Mouse (Mus musculus) cerebellum, adult 18-20 months (tissue): ENCODE results near the gene Med16.

ENCODE experiments used
- DNase-seq, 2 experiments: peaks; one replicate each; pipeline ENCODE4 v3.0.0; 2021

The Med16 gene

DNA sequence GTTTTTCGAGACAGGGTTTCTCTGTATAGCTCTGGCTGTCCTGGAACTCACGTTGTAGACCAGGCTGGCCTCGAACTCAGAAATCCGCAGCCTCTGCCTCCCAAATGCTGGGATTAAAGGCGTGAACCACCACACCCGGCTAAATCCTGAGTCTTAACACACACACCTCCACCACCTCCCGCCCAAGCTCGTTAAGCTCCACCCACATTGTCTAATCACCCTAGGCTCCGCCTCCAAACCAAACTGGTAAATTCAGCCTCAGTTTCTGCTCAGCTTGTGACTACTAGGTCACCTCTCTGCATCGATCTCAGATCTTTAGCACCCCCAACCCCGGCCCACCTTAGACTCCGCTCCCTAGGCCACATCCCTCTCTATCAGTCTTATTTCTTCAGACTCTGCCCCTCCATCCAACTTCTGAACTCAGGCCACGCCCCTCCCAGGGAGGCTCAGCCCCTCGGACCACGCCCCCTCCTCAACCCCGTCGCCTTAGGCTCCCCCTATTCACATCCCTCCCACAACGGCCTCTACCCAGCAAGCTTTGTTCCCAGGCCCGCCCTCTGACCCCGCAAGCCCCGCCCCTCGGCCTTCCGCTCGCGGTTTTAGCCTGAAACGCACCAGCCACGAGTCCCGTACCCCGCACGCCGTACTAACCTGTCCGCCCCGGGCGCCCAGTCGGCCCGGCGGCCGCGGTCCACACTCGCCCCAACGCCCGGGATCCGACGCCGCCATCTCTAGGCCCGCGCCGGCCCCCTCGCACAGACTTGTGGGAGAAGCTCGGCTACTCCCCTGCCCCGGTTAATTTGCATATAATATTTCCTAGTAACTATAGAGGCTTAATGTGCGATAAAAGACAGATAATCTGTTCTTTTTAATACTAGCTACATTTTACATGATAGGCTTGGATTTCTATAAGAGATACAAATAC is at the start of gene Med16:
TSS of gene Med16 (minus strand) at position 757 of the 925 bp plus-strand sequence.
- peak; percentile 96 for DNase-seq

DNA sequence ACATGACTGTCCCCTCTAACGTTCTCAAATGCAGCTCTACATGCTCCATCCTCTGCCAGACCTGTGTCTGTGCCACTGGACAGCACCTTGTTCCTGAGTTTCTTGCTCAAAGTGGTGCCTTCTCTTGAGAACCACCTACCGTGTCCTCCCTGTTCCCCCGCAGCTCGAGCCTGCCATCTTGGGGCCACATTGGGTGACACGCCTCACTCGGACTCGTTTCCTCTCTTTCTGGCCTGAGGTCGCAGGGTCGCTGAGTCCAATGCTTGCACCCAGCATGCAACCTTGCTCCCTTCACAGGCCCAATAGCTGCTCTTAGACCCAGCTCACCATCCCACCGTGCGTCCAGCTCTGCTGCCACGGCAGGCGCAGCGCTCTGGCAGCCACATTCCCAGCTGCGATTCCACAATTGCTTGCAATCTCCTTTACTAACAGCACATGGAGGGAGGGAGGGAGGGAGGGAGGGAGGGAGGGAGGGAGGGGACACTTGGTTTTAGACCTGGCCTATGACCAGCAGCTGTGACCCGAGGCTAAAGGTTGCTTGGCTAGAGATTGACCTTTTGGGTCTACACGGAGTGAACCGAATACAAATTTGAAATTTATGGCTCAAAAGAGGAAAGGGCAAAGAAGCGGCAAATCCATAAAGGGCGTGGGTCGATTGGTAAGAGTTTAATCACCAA is 49.6 kb upstream of the Med16 start:
- peak; percentile 85 to 86 for DNase-seq

- DNase-seq = no peak
These were observed 48.0 kb upstream of the Med16 start for GRCm38 (mm10) chr10:79956643-79957154.

- DNase-seq = no peak
These were observed 47.0 kb upstream of the Med16 start for GRCm38 (mm10) chr10:79955691-79956090.

GRCm38 (mm10) chr10:79953946-79954345 is 45.2 kb upstream of the Med16 start:
- DNase-seq = no peak

GRCm38 (mm10) chr10:79950661-79951060 is 41.9 kb upstream of the Med16 start:
- no peak for DNase-seq

DNA sequence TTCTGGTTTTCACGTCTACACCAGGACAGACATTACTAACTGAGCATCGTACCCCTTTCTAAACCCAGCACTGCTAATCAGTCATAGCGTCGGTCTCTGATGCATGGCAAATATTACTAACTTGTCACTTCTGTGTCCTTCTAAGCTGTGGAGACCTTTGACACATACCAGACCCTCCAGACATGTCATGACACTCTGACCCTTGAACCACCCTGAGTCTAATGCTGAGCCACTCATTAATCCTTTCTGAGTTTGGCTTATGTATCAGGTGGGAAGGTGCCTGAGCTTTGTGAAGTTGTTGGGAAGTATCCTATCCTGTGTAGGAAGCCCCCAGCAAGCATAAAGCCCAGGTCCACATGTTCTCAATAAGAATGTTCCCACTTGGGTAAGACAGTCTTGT is 41.1 kb upstream of the Med16 start:
- no peak for DNase-seq

GRCm38 (mm10) chr10:79947502-79947901 is 38.8 kb upstream of the Med16 start:
- no peak for DNase-seq

- DNase-seq = no peak
These were observed 38.1 kb upstream of the Med16 start for GRCm38 (mm10) chr10:79946752-79947322.

DNA sequence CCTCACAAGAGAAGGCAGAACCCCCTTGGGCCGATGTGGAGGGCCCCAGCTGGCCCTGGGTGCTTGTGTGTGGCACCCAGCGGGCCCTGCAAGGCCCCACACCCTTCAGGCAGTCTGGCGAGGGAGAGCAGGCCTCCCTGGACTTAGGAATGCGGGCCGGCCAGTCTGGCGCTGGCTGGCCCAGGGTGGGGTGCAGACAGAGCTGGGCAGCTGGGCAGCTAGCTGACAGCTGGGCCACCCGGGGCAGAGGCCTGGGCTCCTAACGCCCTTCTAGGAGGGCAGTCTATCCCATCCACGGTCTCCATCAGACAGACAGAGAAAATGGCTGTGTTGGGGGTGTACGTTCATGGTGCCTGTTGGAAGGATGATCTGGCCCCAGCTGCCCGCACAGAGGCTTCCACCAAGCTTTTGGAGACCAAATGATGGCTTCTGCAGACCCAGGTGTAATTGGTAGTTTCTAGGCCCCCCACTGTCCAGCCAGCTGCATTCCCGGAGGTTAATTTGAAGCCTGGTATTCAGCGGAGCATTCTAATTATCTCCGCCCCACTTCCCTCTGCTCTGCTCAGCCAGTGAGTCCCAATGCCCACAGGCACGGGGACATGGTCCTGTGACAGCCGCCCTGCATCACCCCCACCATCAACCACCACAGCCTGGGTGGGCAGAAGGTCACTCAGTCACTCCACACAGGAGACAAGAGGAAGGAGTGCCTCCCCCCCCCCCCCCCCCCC is 36.9 kb upstream of the Med16 start:
- no peak for DNase-seq

DNA sequence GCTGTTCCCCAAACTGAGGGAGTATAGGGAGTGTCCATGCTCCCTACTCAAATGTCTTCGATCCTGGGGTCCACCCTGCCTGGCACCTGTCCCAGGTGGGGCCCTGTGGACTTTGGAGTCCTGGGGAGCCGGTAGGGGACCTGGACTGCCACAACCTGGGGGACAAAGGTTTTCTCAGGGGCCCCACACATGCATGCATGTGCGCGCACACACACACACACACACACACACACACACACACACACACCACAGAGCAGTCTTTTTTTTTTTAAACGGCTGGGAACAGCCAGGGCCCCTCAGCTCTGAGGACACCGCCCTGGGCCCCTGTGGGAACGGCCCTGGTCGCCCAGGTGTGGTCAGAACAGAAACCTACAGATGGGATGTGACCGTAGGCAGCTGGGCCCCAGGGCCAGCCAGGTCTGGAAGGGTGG is 34.8 kb upstream of the Med16 start:
- no peak for DNase-seq

DNA sequence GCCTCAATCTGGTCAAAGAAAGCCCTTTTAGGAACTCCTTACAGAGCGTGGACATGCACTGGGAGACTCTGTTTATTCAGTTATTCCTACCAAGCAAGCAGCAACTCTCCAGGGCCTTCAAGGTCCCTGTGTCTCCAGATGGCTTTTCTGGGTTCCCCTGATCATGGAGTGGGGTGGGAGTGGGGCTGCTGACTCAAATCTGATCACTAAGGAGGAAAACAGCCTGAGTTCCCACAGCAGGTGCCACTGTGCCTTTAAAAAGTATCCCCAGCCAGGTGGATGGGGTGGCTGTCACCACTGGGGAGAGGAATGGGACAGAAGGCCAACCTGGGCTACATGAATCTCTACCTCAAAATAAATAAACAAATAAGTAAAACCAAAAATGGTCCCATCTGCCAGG is 34.3 kb upstream of the Med16 start:
- DNase-seq = no peak

- no peak for DNase-seq
These were observed 32.0 kb upstream of the Med16 start for GRCm38 (mm10) chr10:79940749-79941148.

DNA sequence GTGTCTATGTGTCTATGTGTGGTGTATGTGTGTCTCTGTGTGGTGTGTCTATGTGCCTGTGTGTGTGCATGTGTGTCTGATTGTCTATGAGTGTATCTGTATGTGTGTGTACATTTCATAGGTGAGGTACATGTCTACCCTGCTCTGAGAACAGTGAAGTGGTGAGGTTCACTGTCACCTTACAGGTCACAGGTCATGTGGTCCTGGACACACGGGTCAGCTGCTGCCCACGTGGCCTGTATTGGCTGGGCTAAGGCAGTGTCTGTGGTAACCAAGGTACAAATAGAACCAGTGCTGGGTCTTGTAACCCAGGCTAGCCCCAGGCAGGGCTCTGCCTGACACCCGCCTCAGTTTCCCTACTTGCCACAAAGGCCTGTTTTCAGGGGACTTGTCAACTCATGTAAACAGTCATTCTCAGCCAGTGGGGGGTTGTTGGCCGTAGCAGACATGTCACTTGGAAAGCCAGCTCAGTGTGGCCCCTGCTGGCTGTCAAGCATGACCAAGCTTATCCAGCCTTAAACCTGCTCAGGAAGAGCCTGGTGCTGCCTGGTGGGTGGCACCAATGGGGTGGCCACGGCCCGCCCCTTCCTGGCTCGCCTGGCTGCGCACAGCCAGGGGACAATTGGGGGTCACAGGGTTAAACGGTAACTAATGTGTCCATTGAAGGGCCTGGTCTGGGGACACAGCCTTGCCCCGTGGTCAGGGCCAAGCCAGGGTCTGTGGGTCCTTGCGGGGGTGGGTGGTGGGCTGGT is 29.2 kb upstream of the Med16 start:
- DNase-seq = no peak

- peak; percentile 65 to 71 for DNase-seq
These were observed 28.3 kb upstream of the Med16 start for GRCm38 (mm10) chr10:79936911-79937441.

DNA sequence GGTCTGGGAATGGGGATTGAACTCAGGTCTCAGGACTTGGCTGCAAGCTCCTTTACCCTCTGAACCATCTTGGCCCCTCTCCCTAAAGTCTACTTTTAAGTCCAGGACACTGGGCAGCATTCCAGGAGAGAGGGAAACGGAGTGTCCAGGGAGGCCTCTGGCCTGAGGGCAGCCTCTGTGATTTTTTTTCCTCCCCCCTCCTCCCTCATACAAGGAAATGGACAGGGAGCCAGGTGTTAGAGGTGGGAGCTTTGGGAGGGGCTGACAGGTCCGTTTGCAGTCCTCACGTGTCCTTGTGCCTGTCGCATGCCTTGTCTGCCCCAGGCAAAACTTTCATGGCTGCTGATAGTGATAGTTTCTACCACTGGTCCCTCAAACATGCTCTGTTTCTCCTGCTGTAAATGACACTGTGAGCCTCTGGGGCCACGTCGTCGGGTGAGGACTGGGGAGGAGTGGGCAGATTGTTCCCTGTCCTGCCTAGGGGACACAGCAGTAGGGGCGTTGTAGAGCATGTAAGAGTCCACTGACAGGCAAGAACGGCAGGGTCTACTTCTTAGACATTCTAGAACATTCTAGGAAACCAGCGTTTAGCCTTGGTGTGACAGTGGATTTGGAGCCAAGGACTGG is 27.7 kb upstream of the Med16 start:
- DNase-seq = peak in 1 of 2 experiments; percentile 5

- peak in 1 of 2 experiments; percentile 16 for DNase-seq
These were observed 26.3 kb upstream of the Med16 start for GRCm38 (mm10) chr10:79934794-79935569.

- peak; percentile 68 to 70 for DNase-seq
These were observed 25.6 kb upstream of the Med16 start for GRCm38 (mm10) chr10:79934272-79934721.

DNA sequence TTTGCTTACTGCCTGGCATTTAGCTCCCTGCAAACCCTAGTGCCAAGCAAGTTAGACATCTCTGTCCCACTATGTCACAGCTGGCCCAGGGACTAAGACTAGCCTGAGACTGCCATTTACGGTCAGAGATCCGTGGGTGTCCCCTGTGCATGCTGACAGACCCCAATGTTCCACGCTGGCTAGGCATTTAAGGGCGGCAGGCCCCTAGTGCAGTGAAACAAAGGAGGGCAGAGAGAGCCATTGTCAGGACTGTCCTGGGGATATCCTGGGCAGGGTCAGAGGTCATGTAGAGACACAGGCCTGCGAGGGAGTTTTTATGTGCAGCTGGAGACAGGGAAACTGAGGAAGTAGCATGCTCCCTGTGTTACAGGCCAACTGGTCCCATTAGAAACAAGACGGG is 25.1 kb upstream of the Med16 start:
- DNase-seq = no peak

- peak; percentile 24 to 49 for DNase-seq
These were observed 24.5 kb upstream of the Med16 start for GRCm38 (mm10) chr10:79933145-79933679.
